8 mouse cellular contexts compared by ENCODE assay signal in genomic region chrX:143080458-143081336, GRCm38 (mm10). TPM values are rescaled to one million over a fixed set of nuclear protein-coding genes. Genes with fewer than 3 reads are reported as not detected.
DNase-seq lines count a peak whose midpoint lies in the region; ATAC-seq and TF ChIP-seq lines count a peak whose summit lies in the region.

No protein-coding gene starts in this region.

- no peak overlapping the region for H3K27ac ChIP-seq in heart, embryonic 14.5 days (replicated peaks in 1 of 2; ENCODE audit: control insufficient read depth in 1 of 2, insufficient read depth in 1 of 2, low read depth in 2 of 2, low read length in 2 of 2)
- no peak overlapping the region for H3K27ac ChIP-seq in liver, postnatal 0 days (ENCODE audit: low read depth)
- H3K27ac ChIP-seq in stomach, postnatal 0 days (replicated peaks) = peak overlapping the region; percentile 45; the same call in 1 of the 2 replicates

- peaks cover 0 to 3% of the 10 kb centered on the region in 2 experiments; a peak in 1 of 4 replicates for H3K4me1 ChIP-seq in heart, embryonic 14.5 days (ENCODE audit: control insufficient read depth in 2 of 2, insufficient read depth in 2 of 2, low read length in 2 of 2)
- no peaks in the 10 kb centered on the region for H3K4me1 ChIP-seq in liver, postnatal 0 days (ENCODE audit: insufficient read depth)
- no peaks in the 10 kb centered on the region for H3K4me1 ChIP-seq in stomach, postnatal 0 days (replicated peaks; ENCODE audit: control insufficient read depth, insufficient read depth)

- peak; percentile 10 for DNase-seq in kidney, postnatal 14 days
- no peak for DNase-seq in kidney, adult 11 months
- DNase-seq in embryo, embryonic 11 days = peak; percentile 69
- DNase-seq in liver, postnatal 0 days = no peak
- DNase-seq in stomach, postnatal 0 days (ENCODE audit: low spot score) = peak; percentile 17
- DNase-seq in Muller cell, postnatal 12 days (ENCODE audit: inconsistent ontology term) = no peak
- no peak for DNase-seq in testis, postnatal 14 days (ENCODE audit: low spot score)

- no peak for TF ChIP-seq EP300 in liver, postnatal 0 days (IDR thresholded peaks at IDR 0.05; ENCODE audit: low read depth)
- no peak for TF ChIP-seq EP300 in stomach, postnatal 0 days (optimal IDR thresholded peaks at IDR 0.05)

- ATAC-seq in heart, embryonic 14.5 days (ENCODE audit: insufficient number of reproducible peaks, insufficient read depth, low FRiP score, low read depth) = no peak
- no peak for ATAC-seq in liver, postnatal 0 days
- peak; percentile 61; the same call in 1 of the 2 replicates for ATAC-seq in stomach, postnatal 0 days (ENCODE audit: low FRiP score, low TSS enrichment)

- TF ChIP-seq CTCF in liver, postnatal 0 days (IDR thresholded peaks at IDR 0.05; ENCODE audit: low read depth) = no peak
- TF ChIP-seq CTCF in stomach, postnatal 0 days (IDR thresholded peaks at IDR 0.05; ENCODE audit: low read depth) = no peak

- H3K36me3 ChIP-seq in heart, embryonic 14.5 days (ENCODE audit: control insufficient read depth, insufficient read depth, low read length) = no peaks in the 10 kb centered on the region
- no peaks in the 10 kb centered on the region for H3K36me3 ChIP-seq in liver, postnatal 0 days (replicated peaks; ENCODE audit: insufficient read depth, low read length)
- no peaks in the 10 kb centered on the region for H3K36me3 ChIP-seq in stomach, postnatal 0 days (ENCODE audit: control insufficient read depth, insufficient read depth, low read length)

- H3K9ac ChIP-seq in heart, embryonic 14.5 days (ENCODE audit: low read length) = peak overlapping the region; percentile 40; the same call in 1 of the 2 replicates
- no peak overlapping the region for H3K9ac ChIP-seq in liver, postnatal 0 days (replicated peaks)
- no peak overlapping the region for H3K9ac ChIP-seq in stomach, postnatal 0 days (ENCODE audit: low read length)

- WGBS in heart, embryonic 14.5 days = 24% methylated on average over 23 of the region's 23 CpGs
- WGBS in liver, postnatal 0 days (ENCODE audit: insufficient replicate concordance) = 22% methylated on average over 21 of the region's 23 CpGs
- 30% methylated on average over 22 of the region's 23 CpGs for whole genome bisulfite sequencing in stomach, postnatal 0 days

- peak overlapping the region; percentile 32 to 38 for H3K4me3 ChIP-seq in heart, embryonic 14.5 days (ENCODE audit: control insufficient read depth in 1 of 2, insufficient read depth in 1 of 2, low read depth in 1 of 2, low read length in 2 of 2)
- no peak overlapping the region for H3K4me3 ChIP-seq in liver, postnatal 0 days (ENCODE audit: low read depth, low read length)
- H3K4me3 ChIP-seq in stomach, postnatal 0 days (ENCODE audit: low read depth, low read length) = peak overlapping the region; percentile 13; the same call in 1 of the 2 replicates

- H3K27me3 ChIP-seq in heart, embryonic 14.5 days (ENCODE audit: control insufficient read depth, insufficient read depth, low read length) = peaks cover 12% of the 10 kb centered on the region; the same call in 1 of the 2 replicates
- peaks cover 17% of the 10 kb centered on the region; the same call in 1 of the 2 replicates for H3K27me3 ChIP-seq in liver, postnatal 0 days (ENCODE audit: insufficient read depth, low read length)
- no peaks in the 10 kb centered on the region for H3K27me3 ChIP-seq in stomach, postnatal 0 days (ENCODE audit: control insufficient read depth, insufficient read depth, low read length)

- peak overlapping the region; percentile 67 for H3K4me2 ChIP-seq in heart, embryonic 14.5 days (ENCODE audit: low read length)
- H3K4me2 ChIP-seq in liver, postnatal 0 days (ENCODE audit: low read depth, low read length) = 0 out of 2 replicates have a peak overlapping the region, but pooled peaks have one; percentile 26
- peak overlapping the region; percentile 40 for H3K4me2 ChIP-seq in stomach, postnatal 0 days (replicated peaks; ENCODE audit: low read depth)

- no peaks in the 10 kb centered on the region for H3K9me3 ChIP-seq in heart, embryonic 14.5 days (ENCODE audit: control insufficient read depth, low read length)
- no peaks in the 10 kb centered on the region for H3K9me3 ChIP-seq in liver, postnatal 0 days (ENCODE audit: low read length)
- no peaks in the 10 kb centered on the region for H3K9me3 ChIP-seq in stomach, postnatal 0 days (ENCODE audit: control insufficient read depth, low read length)

RNA-seq across cellular contexts. Expression of gene Rtl9, which starts 18.7 kb away (rescaled TPM):
- polyA plus RNA-seq in heart, embryonic 14.5 days (2014; fragmentation: Nextera tagmentation; extraction: Ambion mirVana) = 0.15 TPM in 1 of 2 replicates, not detected in the other
- polyA plus RNA-seq in liver, postnatal 0 days (2015; fragmentation: Nextera tagmentation; extraction: Ambion mirVana) = not detected in 2 replicates
- polyA plus RNA-seq in stomach, postnatal 0 days (2015; fragmentation: Nextera tagmentation; extraction: Ambion mirVana) = 0.15 and 0.24 TPM in 2 replicates

Comparison
In these comparisons a context has a peak if more than half of its experiments do, and no peak if none do; other contexts are left out.
1. DNase-seq: peak in kidney, postnatal 14 days (single experiment), embryo, embryonic 11 days (single experiment) and stomach, postnatal 0 days (single experiment); none in kidney, adult 11 months (single experiment), liver, postnatal 0 days (single experiment), Muller cell, postnatal 12 days (single experiment) and testis, postnatal 14 days (single experiment).
2. Peak in every context shown above with its lines, with median percentiles within 50 percentile points of each other: H3K4me2 ChIP-seq.